Mouse (Mus musculus): ENCODE data around the gene Nsun2. TPM values are rescaled to one million over a fixed set of nuclear protein-coding genes. Genes with fewer than 3 reads are reported as not detected.
A peak's percentile ranks its signal among the peaks of the same experiment; 100 is the strongest.

Gene Nsun2
- polyA plus RNA-seq, 1 experiment from 2014 or later: 172 TPM

GRCm38 (mm10) chr13:69507666-69508065, 25.9 kb upstream of the Nsun2 start:
- WGBS: 98% methylated on average over 3 of the region's 3 CpGs
- Histone ChIP-seq H3K27ac (no peak overlapping the region), H3K9me3 (replicated peaks) (no peaks in the 10 kb centered on the region), H3K27me3 (ENCODE audit: low read depth, poor library complexity, severe bottlenecking) (no peaks in the 10 kb centered on the region), H3K36me3 (peaks cover 96% of the 10 kb centered on the region), H3K4me1 (no peaks in the 10 kb centered on the region), H3K4me3 (no peak overlapping the region)
- no peak for DNase-seq (ENCODE audit: low spot score)

GRCm38 (mm10) chr13:69509391-69510244, 23.9 kb upstream of the Nsun2 start:
- Histone ChIP-seq H3K36me3 (peaks cover 88% of the 10 kb centered on the region), H3K27ac (no peak overlapping the region), H3K4me3 (no peak overlapping the region), H3K9me3 (replicated peaks) (no peaks in the 10 kb centered on the region), H3K27me3 (ENCODE audit: low read depth, poor library complexity, severe bottlenecking) (no peaks in the 10 kb centered on the region), H3K4me1 (no peaks in the 10 kb centered on the region)
- WGBS: 63% methylated on average over 9 of the region's 9 CpGs
- DNase-seq (ENCODE audit: low spot score): no peak

- Histone ChIP-seq H3K4me3 (no peak overlapping the region), H3K4me1 (peaks cover 5% of the 10 kb centered on the region; the same call in 1 of the 2 replicates), H3K36me3 (peaks cover 50% of the 10 kb centered on the region), H3K27me3 (ENCODE audit: low read depth, poor library complexity, severe bottlenecking) (no peaks in the 10 kb centered on the region), H3K27ac (no peak overlapping the region), H3K9me3 (replicated peaks) (no peaks in the 10 kb centered on the region)
- 88% methylated on average over 3 of the region's 3 CpGs for WGBS
- DNase-seq (ENCODE audit: low spot score): no peak
Observed at GRCm38 (mm10) chr13:69515091-69515490, 18.5 kb upstream of the Nsun2 start.

- no peak for DNase-seq (ENCODE audit: low spot score)
- H3K27ac ChIP-seq: no peak overlapping the region
Observed at GRCm38 (mm10) chr13:69517445-69517844, 16.1 kb upstream of the Nsun2 start.

GRCm38 (mm10) chr13:69519137-69519536, 14.4 kb upstream of the Nsun2 start:
- H3K4me3 ChIP-seq: no peak overlapping the region
- no peak overlapping the region for H3K27ac ChIP-seq
- no peaks in the 10 kb centered on the region for H3K27me3 ChIP-seq (ENCODE audit: low read depth, poor library complexity, severe bottlenecking)
- H3K9me3 ChIP-seq (replicated peaks): no peaks in the 10 kb centered on the region
- H3K36me3 ChIP-seq: peaks cover 16% of the 10 kb centered on the region
- WGBS: 91% methylated on average over 6 of the region's 6 CpGs
- H3K4me1 ChIP-seq: peaks cover 32% of the 10 kb centered on the region
- DNase-seq (ENCODE audit: low spot score): no peak

More at GRCm38 (mm10) chr13:69517445-69517844, 16.1 kb upstream of the Nsun2 start:
- 92% methylated on average over 6 of the region's 6 CpGs for WGBS
- peaks cover 28% of the 10 kb centered on the region for H3K36me3 ChIP-seq
- H3K4me3 ChIP-seq: no peak overlapping the region
- H3K4me1 ChIP-seq: peaks cover 20% of the 10 kb centered on the region
- no peaks in the 10 kb centered on the region for H3K27me3 ChIP-seq (ENCODE audit: low read depth, poor library complexity, severe bottlenecking)
- no peaks in the 10 kb centered on the region for H3K9me3 ChIP-seq (replicated peaks)

- no peak overlapping the region for H3K27ac ChIP-seq
- no peaks in the 10 kb centered on the region for H3K36me3 ChIP-seq
- no peak for DNase-seq (ENCODE audit: low spot score)
- no peaks in the 10 kb centered on the region for H3K27me3 ChIP-seq (ENCODE audit: low read depth, poor library complexity, severe bottlenecking)
- peaks cover 48% of the 10 kb centered on the region for H3K4me1 ChIP-seq
- no peak overlapping the region for H3K4me3 ChIP-seq
- WGBS: 100% methylated on average over 1 of the region's 1 CpGs
- H3K9me3 ChIP-seq (replicated peaks): no peaks in the 10 kb centered on the region
Observed at GRCm38 (mm10) chr13:69522161-69522791, 11.3 kb upstream of the Nsun2 start.

GRCm38 (mm10) chr13:69523444-69524157, 9.9 kb upstream of the Nsun2 start:
- Histone ChIP-seq H3K4me3 (no peak overlapping the region), H3K4me1 (peaks cover 50% of the 10 kb centered on the region), H3K27ac (no peak overlapping the region), H3K36me3 (peaks cover 6% of the 10 kb centered on the region; the same call in 1 of the 2 replicates), H3K9me3 (replicated peaks) (no peaks in the 10 kb centered on the region), H3K27me3 (ENCODE audit: low read depth, poor library complexity, severe bottlenecking) (no peaks in the 10 kb centered on the region)
- no peak for DNase-seq (ENCODE audit: low spot score)
- 65% methylated on average over 14 of the region's 14 CpGs for whole genome bisulfite sequencing

GRCm38 (mm10) chr13:69524158-69524530, 9.4 kb upstream of the Nsun2 start:
- no peak for DNase-seq (ENCODE audit: low spot score)
- Histone ChIP-seq H3K4me1 (peaks cover 49% of the 10 kb centered on the region), H3K27me3 (ENCODE audit: low read depth, poor library complexity, severe bottlenecking) (no peaks in the 10 kb centered on the region), H3K4me3 (no peak overlapping the region), H3K27ac (no peak overlapping the region), H3K36me3 (peaks cover 12% of the 10 kb centered on the region), H3K9me3 (replicated peaks) (no peaks in the 10 kb centered on the region)
- WGBS: 71% methylated on average over 2 of the region's 2 CpGs

- WGBS: 82% methylated on average over 4 of the region's 4 CpGs
- peaks cover 29% of the 10 kb centered on the region for H3K36me3 ChIP-seq
Observed at GRCm38 (mm10) chr13:69525867-69526266, 7.7 kb upstream of the Nsun2 start.

GRCm38 (mm10) chr13:69528531-69528930, 5.0 kb upstream of the Nsun2 start:
- H3K27me3 ChIP-seq (ENCODE audit: low read depth, poor library complexity, severe bottlenecking): no peaks in the 10 kb centered on the region
- peaks cover 30% of the 10 kb centered on the region for H3K36me3 ChIP-seq
- no peaks in the 10 kb centered on the region for H3K9me3 ChIP-seq (replicated peaks)
- peaks cover 50% of the 10 kb centered on the region for H3K4me1 ChIP-seq
- H3K27ac ChIP-seq: no peak overlapping the region
- no peak for DNase-seq (ENCODE audit: low spot score)
- 86% methylated on average over 7 of the region's 7 CpGs for WGBS
- no peak overlapping the region for H3K4me3 ChIP-seq

More at GRCm38 (mm10) chr13:69525867-69526266, 7.7 kb upstream of the Nsun2 start:
- Histone ChIP-seq H3K27me3 (ENCODE audit: low read depth, poor library complexity, severe bottlenecking) (no peaks in the 10 kb centered on the region), H3K27ac (no peak overlapping the region), H3K4me3 (no peak overlapping the region), H3K4me1 (peaks cover 54% of the 10 kb centered on the region), H3K9me3 (replicated peaks) (no peaks in the 10 kb centered on the region)
- DNase-seq (ENCODE audit: low spot score): no peak

- WGBS: 86% methylated on average over 3 of the region's 3 CpGs
- Histone ChIP-seq H3K27me3 (ENCODE audit: low read depth, poor library complexity, severe bottlenecking) (no peaks in the 10 kb centered on the region), H3K27ac (no peak overlapping the region), H3K36me3 (peaks cover 30% of the 10 kb centered on the region), H3K4me1 (peaks cover 44% of the 10 kb centered on the region), H3K9me3 (replicated peaks) (no peaks in the 10 kb centered on the region), H3K4me3 (no peak overlapping the region)
- no peak for DNase-seq (ENCODE audit: low spot score)
Observed at GRCm38 (mm10) chr13:69530156-69530555, 3.4 kb upstream of the Nsun2 start.

GRCm38 (mm10) chr13:69530951-69531350, 2.6 kb upstream of the Nsun2 start:
- WGBS: 90% methylated on average over 6 of the region's 6 CpGs
- H3K4me1 ChIP-seq: peaks cover 51% of the 10 kb centered on the region
- peak overlapping the region; percentile 88; the same call in 1 of the 2 replicates for H3K4me3 ChIP-seq

GRCm38 (mm10) chr13:69531431-69531830, 2.1 kb upstream of the Nsun2 start:
- DNase-seq (ENCODE audit: low spot score): no peak
- 58% methylated on average over 6 of the region's 6 CpGs for WGBS
- peak overlapping the region; percentile 88 for H3K4me3 ChIP-seq

More at GRCm38 (mm10) chr13:69530951-69531350, 2.6 kb upstream of the Nsun2 start:
- Histone ChIP-seq H3K36me3 (peaks cover 30% of the 10 kb centered on the region), H3K27ac (no peak overlapping the region), H3K9me3 (replicated peaks) (no peaks in the 10 kb centered on the region), H3K27me3 (ENCODE audit: low read depth, poor library complexity, severe bottlenecking) (no peaks in the 10 kb centered on the region)
- DNase-seq (ENCODE audit: low spot score): no peak

More at GRCm38 (mm10) chr13:69531431-69531830, 2.1 kb upstream of the Nsun2 start:
- Histone ChIP-seq H3K27me3 (ENCODE audit: low read depth, poor library complexity, severe bottlenecking) (no peaks in the 10 kb centered on the region), H3K4me1 (peaks cover 51% of the 10 kb centered on the region), H3K27ac (no peak overlapping the region), H3K36me3 (peaks cover 30% of the 10 kb centered on the region), H3K9me3 (replicated peaks) (no peaks in the 10 kb centered on the region)

All from limb, embryonic 10.5 days (tissue).